Mouse (Mus musculus): ENCODE data around the gene Prr15l.

- TF ChIP-seq CTCF (IDR thresholded peaks at IDR 0.05; ENCODE audit: extremely low read depth, insufficient read depth, insufficient read length, insufficient replicate concordance) (no peak), POLR2A (IDR thresholded peaks at IDR 0.05; ENCODE audit: low read depth, low read length) (no peak)
Observed at GRCm38 (mm10) chr11:96935872-96936650, 8.2 kb downstream of the Prr15l start.

All from spleen, adult 2 months (tissue).